Mouse (Mus musculus) olfactory bulb, adult 2 months (tissue): ENCODE results near the gene Otop3.

ENCODE experiments used
- CTCF ChIP-seq: fragments of 200-500 bp; IDR thresholded peaks from 2 replicates; pipeline ENCODE4 v1.5.1; 2012; ENCODE audit warnings: low read depth, mild to moderate bottlenecking, low read length, moderate library complexity; ENCODE audit not compliant: insufficient read depth
- POLR2A ChIP-seq: fragments of 200-500 bp; IDR thresholded peaks from 2 replicates; pipeline ENCODE4 v1.6.1; 2012; ENCODE audit warnings: mild to moderate bottlenecking, low read depth, low read length, moderate library complexity; ENCODE audit not compliant: insufficient read depth

DNA sequence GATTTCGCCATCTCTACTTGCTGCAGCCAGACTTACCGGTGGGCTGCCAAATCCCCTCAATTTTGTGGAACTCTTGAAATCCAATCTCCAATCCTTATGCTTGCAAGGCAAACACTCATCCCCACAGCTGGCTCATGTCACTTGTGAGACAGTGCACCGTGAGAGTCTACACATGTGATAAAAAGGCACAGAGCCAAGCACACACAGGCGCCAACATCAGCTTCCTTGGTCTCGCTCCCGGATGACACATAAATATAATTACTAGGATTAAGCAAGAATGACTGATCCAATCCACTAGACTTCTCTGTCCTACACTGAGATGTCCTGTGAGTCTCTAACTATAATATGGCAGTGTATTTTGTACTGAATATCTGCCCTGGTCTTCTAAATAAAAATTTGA is 43.6 kb upstream of the Otop3 start:
- TF ChIP-seq POLR2A = no peak
- TF ChIP-seq CTCF = no peak
